Mouse (Mus musculus): ENCODE results near the gene C330021F23Rik.

GRCm38 (mm10) chr8:3594466-3594865 is 26.7 kb downstream of the C330021F23Rik start:
- TF ChIP-seq POLR2A (IDR thresholded peaks at IDR 0.05; ENCODE audit: insufficient read depth, low read depth, low read length) (no peak), EP300 (IDR thresholded peaks at IDR 0.05; ENCODE audit: insufficient read depth, low read depth, low read length) (no peak)
